Mouse (Mus musculus): ENCODE data around the gene 2010111I01Rik.

Gene 2010111I01Rik

DNA sequence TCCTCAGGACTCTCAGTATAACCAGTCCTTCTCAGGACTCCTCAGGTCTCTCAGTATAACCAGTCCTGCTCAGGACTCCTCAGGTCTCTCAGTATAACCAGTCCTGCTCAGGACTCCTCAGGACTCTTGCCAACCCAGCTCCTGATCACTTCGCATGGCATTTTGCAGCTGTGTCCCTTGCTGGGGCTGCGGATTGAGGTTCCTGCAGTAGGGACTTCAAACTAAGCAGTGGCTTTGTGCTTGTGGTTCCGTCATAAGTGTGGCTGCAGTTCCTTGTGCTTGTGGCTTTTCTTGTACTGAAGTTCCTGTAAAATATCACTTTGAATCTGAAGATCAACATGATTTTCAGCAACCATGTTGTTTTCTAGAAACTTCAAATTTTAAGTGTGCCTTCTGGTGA lies 320.1 kb downstream of the 2010111I01Rik start:
- DNase-seq (ENCODE audit: low read depth, low spot score), result no peak

DNA sequence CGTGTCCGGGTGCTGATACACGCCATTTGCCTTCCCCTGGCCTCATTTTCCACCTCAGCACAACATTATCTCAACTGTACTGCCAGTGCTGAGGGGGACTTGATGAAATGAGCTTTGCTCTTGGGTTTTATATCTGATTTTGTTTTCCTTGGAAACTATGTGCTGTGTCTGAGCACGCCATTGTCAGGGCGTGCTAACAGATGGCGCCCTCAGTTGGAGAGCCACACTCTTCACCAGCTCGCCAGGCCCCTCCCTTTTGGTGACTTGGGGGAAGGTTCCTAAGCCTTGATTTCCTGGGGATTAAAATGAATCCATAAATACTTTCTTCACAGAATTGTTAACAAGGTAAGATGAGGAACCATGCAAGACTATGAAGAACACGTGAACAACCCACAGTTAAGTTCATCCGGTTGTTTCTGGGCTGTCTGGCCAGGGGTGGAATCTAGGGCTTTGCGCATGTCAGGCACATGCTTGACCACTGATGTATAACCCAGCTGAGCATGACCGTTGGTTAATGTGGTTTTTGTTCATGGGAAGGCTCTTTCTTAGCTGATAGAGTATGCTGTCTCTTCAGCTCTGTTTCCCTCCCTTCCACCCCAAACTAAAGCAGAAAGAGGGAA lies 321.9 kb downstream of the 2010111I01Rik start:
- DNase-seq (ENCODE audit: low read depth, low spot score), result no peak

DNA sequence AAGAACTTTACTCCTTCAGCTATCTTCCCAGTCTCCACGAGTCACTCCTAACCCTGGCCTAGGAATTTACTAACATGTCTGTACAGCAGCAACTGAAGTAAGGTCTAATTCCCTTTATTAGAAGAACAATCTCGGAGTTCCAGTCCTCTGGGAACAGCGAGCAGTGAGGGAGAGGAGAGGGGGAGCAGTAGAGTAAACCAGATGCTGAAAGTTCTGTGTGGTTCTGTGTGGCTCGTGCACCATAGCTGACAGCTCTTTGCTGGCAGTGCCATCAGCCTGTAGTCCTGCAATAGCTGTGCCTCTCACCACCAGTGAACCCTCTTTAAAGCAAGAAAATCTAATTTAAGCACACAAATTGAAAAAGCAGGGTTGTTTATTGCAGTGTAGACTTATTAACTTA lies 324.5 kb downstream of the 2010111I01Rik start:
- no peak for DNase-seq (ENCODE audit: low read depth, low spot score)

DNA sequence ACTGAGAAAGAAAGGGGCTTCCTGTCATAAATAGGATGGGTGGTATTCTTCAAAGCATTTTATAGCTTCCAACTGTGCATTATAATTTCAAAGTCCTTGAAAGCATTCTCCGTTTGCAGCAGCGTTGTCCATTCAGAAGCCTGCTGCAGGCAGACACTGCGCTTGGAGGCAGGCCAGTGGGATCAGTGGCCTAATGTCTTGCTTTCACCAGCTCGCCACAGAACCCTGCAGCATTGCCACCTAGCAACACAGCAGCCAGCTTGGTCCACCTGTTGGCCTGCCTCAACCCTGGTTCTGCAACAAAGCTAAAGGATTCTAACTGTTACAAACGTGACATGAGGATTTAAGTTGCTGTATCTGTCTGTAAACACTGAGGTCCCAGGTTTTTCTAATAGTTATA lies 325.0 kb downstream of the 2010111I01Rik start:
- DNase-seq (ENCODE audit: low read depth, low spot score), result no peak

- DNase-seq (ENCODE audit: low read depth, low spot score), result no peak
These were observed 325.4 kb downstream of the 2010111I01Rik start for GRCm38 (mm10) chr13:63290126-63290525.

GRCm38 (mm10) chr13:63291016-63291415 lies 326.3 kb downstream of the 2010111I01Rik start:
- DNase-seq (ENCODE audit: low read depth, low spot score), result no peak

DNA sequence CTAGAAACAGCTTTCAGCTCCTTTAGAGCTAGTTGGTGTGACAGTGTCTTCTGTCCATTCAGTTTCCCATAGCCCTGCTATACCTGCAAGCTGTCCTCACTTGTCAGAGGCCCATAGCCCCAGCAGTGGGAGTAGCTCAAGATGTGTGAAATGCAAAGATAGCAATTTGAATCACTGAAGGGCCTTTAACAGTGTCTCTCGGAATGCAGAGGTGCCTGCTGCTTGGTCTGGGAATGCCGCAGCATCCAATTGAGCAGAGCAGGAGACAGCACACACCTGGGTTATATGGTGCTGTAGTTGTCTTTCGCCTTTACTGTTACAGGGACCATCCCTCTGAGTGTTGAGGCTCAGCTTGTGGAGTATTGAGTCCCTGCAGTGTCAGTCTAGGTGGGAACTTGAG lies 329.0 kb downstream of the 2010111I01Rik start:
- no peak for DNase-seq (ENCODE audit: low read depth, low spot score)

- DNase-seq (ENCODE audit: low read depth, low spot score), result no peak
These were observed 329.9 kb downstream of the 2010111I01Rik start for GRCm38 (mm10) chr13:63294359-63295193.

GRCm38 (mm10) chr13:63296300-63296699 lies 331.6 kb downstream of the 2010111I01Rik start:
- DNase-seq (ENCODE audit: low read depth, low spot score), result no peak

- DNase-seq (ENCODE audit: low read depth, low spot score), result no peak
These were observed 332.3 kb downstream of the 2010111I01Rik start for GRCm38 (mm10) chr13:63297003-63297402.

DNA sequence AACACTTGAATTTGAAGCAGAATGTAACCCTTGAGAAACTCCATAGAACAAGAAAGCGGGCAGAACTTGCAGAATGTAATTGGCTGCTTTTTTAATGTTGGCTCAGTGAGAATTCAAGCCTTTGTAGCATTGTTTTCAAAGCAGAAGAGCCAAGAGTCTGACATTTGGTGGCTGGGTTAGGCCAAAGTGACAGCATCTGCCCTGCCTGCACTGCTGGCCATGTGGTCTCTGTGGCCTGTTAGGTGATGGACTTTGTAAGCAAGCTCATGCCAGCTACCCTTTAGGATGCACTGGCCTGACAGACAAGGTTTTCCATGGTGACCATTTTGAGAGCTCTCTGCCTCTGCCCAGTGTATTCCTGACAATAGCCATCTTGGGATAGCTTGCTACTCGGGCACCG lies 333.2 kb downstream of the 2010111I01Rik start:
- no peak for DNase-seq (ENCODE audit: low read depth, low spot score)

GRCm38 (mm10) chr13:63298931-63299330 lies 334.2 kb downstream of the 2010111I01Rik start:
- no peak for DNase-seq (ENCODE audit: low read depth, low spot score)

GRCm38 (mm10) chr13:63300929-63301328 lies 336.2 kb downstream of the 2010111I01Rik start:
- no peak for DNase-seq (ENCODE audit: low read depth, low spot score)

DNA sequence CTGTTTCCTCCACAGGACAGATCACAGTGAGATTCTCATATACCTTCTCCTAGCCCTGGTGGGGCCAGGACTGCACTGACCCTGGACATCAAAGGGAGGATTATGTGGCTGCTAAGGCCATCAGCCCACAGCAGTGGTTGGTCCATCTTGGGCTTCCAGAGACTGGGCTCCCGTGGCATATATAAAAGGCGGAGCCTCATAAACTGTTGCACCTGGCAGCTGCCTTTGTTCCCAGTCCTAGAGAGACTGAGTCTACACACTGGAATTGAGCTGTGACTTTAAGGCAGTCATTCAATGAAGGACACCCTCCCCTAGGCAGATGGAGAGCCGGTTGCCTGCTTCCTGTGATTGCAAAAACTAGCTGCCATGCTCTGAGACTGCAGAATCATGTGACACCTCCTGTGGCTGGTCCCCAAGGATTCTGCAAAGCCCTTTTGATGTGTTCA lies 337.1 kb downstream of the 2010111I01Rik start:
- DNase-seq (ENCODE audit: low read depth, low spot score), result no peak

DNA sequence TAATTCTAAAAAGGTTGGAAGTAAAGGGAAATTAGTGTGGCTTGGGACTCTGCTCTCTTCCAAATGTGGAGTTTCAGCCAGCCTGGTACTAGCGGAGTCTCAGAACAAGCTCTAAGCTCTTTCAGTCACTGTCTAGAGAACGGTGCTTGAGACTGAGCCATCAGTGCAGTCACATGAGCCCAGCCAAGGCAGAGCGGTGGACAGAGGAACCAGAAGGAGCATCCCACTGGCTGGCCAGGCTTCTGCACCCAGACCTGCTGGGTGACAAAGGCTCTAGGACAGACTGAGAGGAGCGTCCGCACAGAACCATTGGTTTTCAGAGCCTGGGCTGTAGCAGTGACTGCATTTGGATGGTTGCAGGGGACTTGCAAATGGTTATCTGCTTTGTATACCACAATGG lies 337.7 kb downstream of the 2010111I01Rik start:
- no peak for DNase-seq (ENCODE audit: low read depth, low spot score)

DNA sequence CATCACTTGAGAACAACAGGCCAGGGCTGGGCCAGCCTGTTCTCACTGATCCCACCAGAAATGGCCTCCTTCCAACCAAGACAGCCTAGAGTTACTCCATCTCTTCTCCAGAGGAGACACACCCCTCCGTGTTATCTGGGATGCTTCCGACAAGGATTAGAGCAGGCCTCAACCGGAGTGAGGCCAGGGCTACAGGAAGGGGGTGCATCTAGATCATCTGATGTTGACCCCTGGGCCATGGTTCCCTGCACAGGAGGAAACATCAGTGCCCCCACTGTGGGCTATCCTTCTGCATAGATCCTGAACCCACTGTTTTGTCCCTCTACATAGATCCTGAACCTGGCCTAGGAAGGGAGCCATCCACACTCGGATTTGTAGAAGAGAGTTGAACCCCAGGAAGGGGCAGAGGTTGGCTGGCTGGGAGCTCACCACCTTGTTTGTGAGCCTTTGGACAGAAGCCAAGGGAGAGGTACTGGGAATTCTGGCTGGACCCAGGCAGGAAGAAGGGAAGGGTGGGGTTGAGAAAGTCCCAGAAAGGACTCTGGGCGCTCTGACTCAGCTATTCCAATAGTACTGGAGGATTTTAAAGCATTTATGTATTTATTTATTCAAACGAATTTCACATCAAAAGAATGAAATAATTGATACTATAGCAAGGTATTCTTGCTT lies 339.6 kb downstream of the 2010111I01Rik start:
- no peak for DNase-seq (ENCODE audit: low read depth, low spot score)

GRCm38 (mm10) chr13:63304799-63305159 lies 340.1 kb downstream of the 2010111I01Rik start:
- DNase-seq (ENCODE audit: low read depth, low spot score), result no peak

DNA sequence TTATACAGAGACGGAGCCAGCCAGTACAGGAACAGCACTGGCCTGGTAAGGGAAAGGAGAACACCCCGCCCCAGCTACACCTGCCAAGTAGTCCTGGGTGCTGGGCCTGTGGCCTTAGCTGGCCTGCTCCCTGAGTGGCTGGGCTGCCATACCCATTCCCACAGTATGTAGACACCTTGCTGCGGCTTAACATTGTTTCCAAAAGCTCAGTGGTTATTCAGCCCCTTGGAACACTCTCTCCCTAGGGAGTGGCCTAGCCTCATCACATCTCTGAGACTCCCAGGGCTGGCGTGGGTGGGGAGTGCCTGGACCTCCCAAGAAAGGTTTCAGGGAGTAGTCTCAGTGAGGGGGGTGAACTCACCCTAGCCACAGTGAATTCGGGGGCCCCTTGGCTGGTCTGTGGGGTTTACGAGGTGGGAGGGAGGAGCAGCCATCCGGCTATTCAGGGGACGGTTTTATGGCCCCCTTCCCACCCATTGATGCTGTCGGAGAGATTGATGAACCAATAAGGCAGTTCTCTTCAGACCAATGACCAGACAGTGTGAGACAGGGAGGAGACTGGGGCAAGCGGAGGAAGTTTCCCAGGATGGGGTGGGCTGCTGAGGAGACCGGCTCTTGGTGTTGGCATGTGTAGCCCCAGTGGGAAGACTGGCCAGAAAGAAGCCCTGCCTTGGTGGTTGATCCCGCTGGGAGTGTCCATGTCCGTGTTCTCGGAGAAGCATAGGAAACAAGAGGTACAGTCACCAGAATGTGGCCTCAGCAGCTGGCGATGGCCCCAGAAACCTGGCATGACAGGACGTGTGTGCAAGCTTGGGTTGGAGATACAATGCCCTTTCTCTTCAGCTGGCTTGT lies 340.7 kb downstream of the 2010111I01Rik start:
- DNase-seq (ENCODE audit: low read depth, low spot score), result no peak

GRCm38 (mm10) chr13:63306768-63307167 lies 342.1 kb downstream of the 2010111I01Rik start:
- DNase-seq (ENCODE audit: low read depth, low spot score), result no peak

DNA sequence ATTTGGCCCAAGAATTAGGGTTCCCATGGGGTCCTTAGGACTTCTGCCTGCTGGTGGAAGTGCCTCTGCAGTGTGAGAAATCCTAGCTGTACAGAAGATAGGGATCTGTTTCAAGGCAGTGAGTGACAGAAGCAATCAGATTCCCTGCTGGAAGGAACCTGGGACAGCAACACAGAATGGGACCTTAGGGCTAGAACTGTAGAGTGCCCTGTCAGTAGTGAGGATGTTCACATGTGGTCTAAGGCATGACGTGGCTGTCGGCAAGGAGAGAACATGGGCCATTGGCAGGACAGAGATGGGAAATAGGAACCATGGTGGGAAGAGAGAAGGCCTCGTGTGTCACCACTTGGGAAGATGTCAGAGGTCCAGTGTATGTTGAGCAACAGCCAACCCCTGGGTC lies 344.9 kb downstream of the 2010111I01Rik start:
- no peak for DNase-seq (ENCODE audit: low read depth, low spot score)

DNA sequence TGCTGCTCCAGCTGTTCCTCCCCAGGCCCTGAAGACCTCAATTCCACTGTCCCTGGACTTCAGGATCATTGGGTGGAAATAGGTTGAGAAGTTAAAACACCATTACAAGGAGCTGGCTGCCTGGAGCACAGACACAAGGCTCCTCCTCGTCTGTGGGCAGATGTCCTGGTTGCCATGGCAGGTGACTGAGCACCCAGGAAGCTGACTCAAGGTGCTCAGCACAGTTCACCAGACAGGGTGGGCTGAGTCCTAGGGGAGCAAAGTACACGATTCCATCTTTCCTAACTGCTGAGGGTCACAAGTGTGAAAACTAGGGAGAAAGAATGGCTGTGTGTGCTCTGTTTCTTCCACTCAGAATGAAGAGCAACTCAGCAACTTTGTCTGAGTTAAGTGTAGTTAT lies 346.5 kb downstream of the 2010111I01Rik start:
- no peak for DNase-seq (ENCODE audit: low read depth, low spot score)

GRCm38 (mm10) chr13:63313247-63313646 lies 348.6 kb downstream of the 2010111I01Rik start:
- no peak for DNase-seq (ENCODE audit: low read depth, low spot score)

Measured in WW6 (cell line).